Mouse (Mus musculus): ENCODE data around the gene Arhgef15. TPM values are rescaled to one million over a fixed set of nuclear protein-coding genes. Genes with fewer than 3 reads are reported as not detected.
"Not testable (repeated sequence)": the region's sequence is repeated elsewhere in the genome, so short reads cannot be mapped to it uniquely, and the experiment has no call there.

Gene Arhgef15
- total RNA-seq (2021) = 1 to 10 TPM; 7.6 to 9.7 TPM
- long read RNA-seq, experiment 1, full-length matches to known transcripts = 1 of 11 reads
- long read RNA-seq, experiment 1, partial matches to known transcripts = 3 of 11 reads
- long read RNA-seq, experiment 1, other reads (novel, unspliced or antisense) = 7 of 11 reads
- long read RNA-seq, experiment 2, partial matches to known transcripts = 7 of 15 reads
- long read RNA-seq, experiment 2, other reads (novel, unspliced or antisense) = 8 of 15 reads

GRCm38 (mm10) chr11:68957308-68957707 is at the start of gene Arhgef15:
Gene Arhgef15, minus strand, starts transcription at chr11:68957480.
- no peak for DNase-seq (ENCODE audit: low spot score in 2 of 2)

- not testable (repeated sequence) for DNase-seq (ENCODE audit: low spot score in 2 of 2)
These were observed 49.3 kb upstream of the Arhgef15 start for GRCm38 (mm10) chr11:69006575-69006974.

- no peak for DNase-seq (ENCODE audit: low spot score in 2 of 2)
These were observed 47.9 kb upstream of the Arhgef15 start for GRCm38 (mm10) chr11:69005193-69005592.

- no peak for DNase-seq (ENCODE audit: low spot score in 2 of 2)
These were observed 46.3 kb upstream of the Arhgef15 start for GRCm38 (mm10) chr11:69003592-69003991.

- DNase-seq (ENCODE audit: low spot score in 2 of 2) = not testable (repeated sequence)
These were observed 45.5 kb upstream of the Arhgef15 start for GRCm38 (mm10) chr11:69002782-69003181.

GRCm38 (mm10) chr11:68997080-68997479 is 39.8 kb upstream of the Arhgef15 start:
- no peak for DNase-seq (ENCODE audit: low spot score in 2 of 2)

- no peak for DNase-seq (ENCODE audit: low spot score in 2 of 2)
These were observed 37.1 kb upstream of the Arhgef15 start for GRCm38 (mm10) chr11:68994377-68994776.

GRCm38 (mm10) chr11:68993122-68993521 is 35.8 kb upstream of the Arhgef15 start:
- no peak for DNase-seq (ENCODE audit: low spot score in 2 of 2)

- peak in 1 of 2 experiments; percentile 39 for DNase-seq (ENCODE audit: low spot score in 2 of 2)
These were observed 31.1 kb upstream of the Arhgef15 start for GRCm38 (mm10) chr11:68988341-68988740.

- DNase-seq (ENCODE audit: low spot score in 2 of 2) = no peak
These were observed 30.1 kb upstream of the Arhgef15 start for GRCm38 (mm10) chr11:68987365-68987882.

- DNase-seq (ENCODE audit: low spot score in 2 of 2) = peak; percentile 60 to 70
These were observed 25.5 kb upstream of the Arhgef15 start for GRCm38 (mm10) chr11:68982639-68983369.

GRCm38 (mm10) chr11:68980919-68981318 is 23.6 kb upstream of the Arhgef15 start:
- DNase-seq (ENCODE audit: low spot score in 2 of 2) = no peak

GRCm38 (mm10) chr11:68979320-68979733 is 22.0 kb upstream of the Arhgef15 start:
- DNase-seq (ENCODE audit: low spot score in 2 of 2) = no peak

- DNase-seq (ENCODE audit: low spot score in 2 of 2) = no peak
These were observed 18.3 kb upstream of the Arhgef15 start for GRCm38 (mm10) chr11:68975601-68976000.

GRCm38 (mm10) chr11:68975085-68975484 is 17.8 kb upstream of the Arhgef15 start, which contains the start of gene Rangrf:
Gene Rangrf, minus strand, starts transcription at chr11:68975185.
- no peak for DNase-seq (ENCODE audit: low spot score in 2 of 2)

GRCm38 (mm10) chr11:68974059-68974450 is 16.8 kb upstream of the Arhgef15 start:
- DNase-seq (ENCODE audit: low spot score in 2 of 2) = no peak

- DNase-seq (ENCODE audit: low spot score in 2 of 2) = peak; percentile 60 to 76
These were observed 16.2 kb upstream of the Arhgef15 start for GRCm38 (mm10) chr11:68973250-68974058.

GRCm38 (mm10) chr11:68970232-68970631 is 13.0 kb upstream of the Arhgef15 start:
- no peak for DNase-seq (ENCODE audit: low spot score in 2 of 2)

- no peak for DNase-seq (ENCODE audit: low spot score in 2 of 2)
These were observed 11.5 kb upstream of the Arhgef15 start for GRCm38 (mm10) chr11:68968752-68969151.

GRCm38 (mm10) chr11:68967337-68968282 is 10.3 kb upstream of the Arhgef15 start, which contains the start of gene Slc25a35:
Gene Slc25a35, plus strand, starts transcription at chr11:68968131.
- peak; percentile 86 to 89 for DNase-seq (ENCODE audit: low spot score in 2 of 2)
